ENCODE assay signal across 25 mouse cellular contexts in genomic region chr7:43774364-43774763, GRCm38 (mm10). TPM values are rescaled to one million over a fixed set of nuclear protein-coding genes. Genes with fewer than 3 reads are reported as not detected.
DNase-seq lines count a peak whose midpoint lies in the region; ATAC-seq and TF ChIP-seq lines count a peak whose summit lies in the region.
"Had no signal": no experiment of that assay in that cellular context is flagged by ENCODE, and none has a peak within 500 bp of the region (broad histone marks: within the 10 kb centered on the region; RNA-seq: fewer than 3 reads in every experiment).

Klk11 (plus strand) TSS chr7:43774604.

- peak within 1 kb of the TSS; percentile 65; the same call in 1 of the 2 replicates for H3K27ac ChIP-seq in embryonic facial prominence, embryonic 14.5 days (replicated peaks; ENCODE audit: low read depth, low read length)
- peak within 1 kb of the TSS; percentile 83 for H3K27ac ChIP-seq in stomach, postnatal 0 days (replicated peaks)
- H3K27ac ChIP-seq: hindbrain, embryonic 13.5 days; liver, embryonic 13.5 days had no signal

- 0 out of 2 replicates have a peak, but pooled peaks cover 2% of the 10 kb centered on the region for H3K4me1 ChIP-seq in embryonic facial prominence, embryonic 14.5 days (ENCODE audit: control insufficient read depth, insufficient read depth, low read length)
- no peaks in the 10 kb centered on the region for H3K4me1 ChIP-seq in stomach, postnatal 0 days (replicated peaks; ENCODE audit: control insufficient read depth, insufficient read depth)
- H3K4me1 ChIP-seq: hindbrain, embryonic 13.5 days; liver, embryonic 13.5 days had no signal

- no peaks in the 10 kb centered on the region for H3K9me3 ChIP-seq in embryonic facial prominence, embryonic 14.5 days (ENCODE audit: control insufficient read depth, low read length)
- no peaks in the 10 kb centered on the region for H3K9me3 ChIP-seq in stomach, postnatal 0 days (ENCODE audit: control insufficient read depth, low read length)
- H3K9me3 ChIP-seq: G1E; hindbrain, embryonic 13.5 days; liver, embryonic 13.5 days had no signal

- H3K4me2 ChIP-seq in embryonic facial prominence, embryonic 14.5 days (ENCODE audit: low read depth, low read length) = no peak within 1 kb of the TSS
- H3K4me2 ChIP-seq in stomach, postnatal 0 days (replicated peaks; ENCODE audit: low read depth) = 0 out of 2 replicates have a peak within 1 kb of the TSS, but pooled peaks have one; percentile 14
- H3K4me2 ChIP-seq: hindbrain, embryonic 13.5 days; liver, embryonic 13.5 days had no signal

- DNase-seq in heart, adult 11 months = peak; percentile 87
- DNase-seq in heart, postnatal 25 days (ENCODE audit: low spot score) = no peak
- peak; percentile 8 to 50 for DNase-seq in spleen, postnatal 4 days (ENCODE audit: low spot score in 2 of 2)
- no peak for DNase-seq in spleen, adult 18-20 months
- no peak for DNase-seq in embryonic facial prominence, embryonic 14.5 days (ENCODE audit: low spot score)
- peak; percentile 10 for DNase-seq in stomach, postnatal 0 days (ENCODE audit: low spot score)
- DNase-seq in left cerebral cortex, postnatal 10 days (ENCODE audit: extremely low spot score in 1 of 2, low spot score in 2 of 2) = no peak
- DNase-seq: adrenal gland, postnatal 10 days; cerebellum, adult 2 months; kidney, postnatal 36 days; liver, embryonic 13.5 days; lung, postnatal 10 days; thymus, adult 2 months had no signal

- no peaks in the 10 kb centered on the region for H3K27me3 ChIP-seq in embryonic facial prominence, embryonic 14.5 days (replicated peaks; ENCODE audit: control insufficient read depth, insufficient read depth, low read length)
- H3K27me3 ChIP-seq in stomach, postnatal 0 days (ENCODE audit: control insufficient read depth, insufficient read depth, low read length) = no peaks in the 10 kb centered on the region
- H3K27me3 ChIP-seq: hindbrain, embryonic 13.5 days; liver, embryonic 13.5 days had no signal

- no peak within 1 kb of the TSS; the same call in 1 of the 2 replicates for H3K9ac ChIP-seq in embryonic facial prominence, embryonic 14.5 days (ENCODE audit: low read depth, low read length)
- H3K9ac ChIP-seq in stomach, postnatal 0 days (ENCODE audit: low read length) = peak within 1 kb of the TSS; percentile 45; the same call in 1 of the 2 replicates
- H3K9ac ChIP-seq: hindbrain, embryonic 13.5 days; liver, embryonic 13.5 days had no signal

- intact Hi-C loops in heart, postnatal 25 days (cut with DNase I) = no loop called here
- intact Hi-C loops in left cerebral cortex, postnatal 10 days (cut with DNase I) = no loop called here

- TF ChIP-seq CTCF in stomach, postnatal 0 days (IDR thresholded peaks at IDR 0.05; ENCODE audit: low read depth) = no peak

- WGBS in embryonic facial prominence, embryonic 14.5 days = 86% methylated on average over 5 of the region's 5 CpGs
- WGBS in stomach, postnatal 0 days = 62% methylated on average over 5 of the region's 5 CpGs

- H3K4me3 ChIP-seq in embryonic facial prominence, embryonic 14.5 days (ENCODE audit: low read depth, low read length) = no peak within 1 kb of the TSS
- peak within 1 kb of the TSS; percentile 4; the same call in 1 of the 2 replicates for H3K4me3 ChIP-seq in stomach, postnatal 0 days (ENCODE audit: low read depth, low read length)
- H3K4me3 ChIP-seq: hindbrain, embryonic 13.5 days; liver, embryonic 13.5 days had no signal

- ATAC-seq in embryonic facial prominence, embryonic 14.5 days (ENCODE audit: low read depth) = no peak
- 0 out of 2 replicates have a peak, but pooled peaks have one; percentile 35 for ATAC-seq in stomach, postnatal 0 days (ENCODE audit: low FRiP score, low TSS enrichment)
- no peak for ATAC-seq in cerebellum, adult (ENCODE audit: insufficient number of reproducible peaks, low FRiP score, low TSS enrichment)
- ATAC-seq: intestine, postnatal 0 days had no signal

- H3K36me3 ChIP-seq in embryonic facial prominence, embryonic 14.5 days (ENCODE audit: control insufficient read depth, insufficient read depth, low read length) = no peaks in the 10 kb centered on the region
- no peaks in the 10 kb centered on the region for H3K36me3 ChIP-seq in stomach, postnatal 0 days (ENCODE audit: control insufficient read depth, insufficient read depth, low read length)
- H3K36me3 ChIP-seq: G1E; hindbrain, embryonic 13.5 days; liver, embryonic 13.5 days had no signal

- TF ChIP-seq EP300 in stomach, postnatal 0 days (optimal IDR thresholded peaks at IDR 0.05) = no peak

RNA-seq across cellular contexts. Expression of gene Klk11, which starts in this region (rescaled TPM):
- not detected for total RNA-seq in heart, postnatal 25 days (2021)
- polyA plus RNA-seq in embryonic facial prominence, embryonic 14.5 days (2014; fragmentation: Nextera tagmentation; extraction: Ambion mirVana) = 3.2 and 5.3 TPM in 2 replicates
- 52.3 and 54.6 TPM in 2 replicates for polyA plus RNA-seq in stomach, postnatal 0 days (2015; fragmentation: Nextera tagmentation; extraction: Ambion mirVana)
- total RNA-seq in left cerebral cortex, postnatal 10 days (2021) = not detected
- total RNA-seq: G1E; gastrocnemius, postnatal 4 days; layer of hippocampus, postnatal 14 days; left cerebral cortex, postnatal 25 days; megakaryocyte-erythroid progenitor cell, adult 5-6 weeks; monocyte, adult 5-6 weeks; neutrophil, adult 5-6 weeks had no signal
- polyA plus RNA-seq: cerebellum, adult 2 months; G1E; heart, embryonic 14.5 days; hindbrain, embryonic 13.5 days; liver, embryonic 13.5 days; spleen, adult 2 months had no signal

Comparison
In these comparisons a context has a peak if more than half of its experiments do, and no peak if none do; other contexts are left out.
1. DNase-seq: peak in heart, adult 11 months (single experiment), spleen, postnatal 4 days (2 of 2) and stomach, postnatal 0 days (single experiment); none in heart, postnatal 25 days (single experiment), spleen, adult 18-20 months (0 of 2), embryonic facial prominence, embryonic 14.5 days (single experiment) and left cerebral cortex, postnatal 10 days (0 of 2).